Mouse (Mus musculus): ENCODE measurements around the gene Yaf2.

DNA sequence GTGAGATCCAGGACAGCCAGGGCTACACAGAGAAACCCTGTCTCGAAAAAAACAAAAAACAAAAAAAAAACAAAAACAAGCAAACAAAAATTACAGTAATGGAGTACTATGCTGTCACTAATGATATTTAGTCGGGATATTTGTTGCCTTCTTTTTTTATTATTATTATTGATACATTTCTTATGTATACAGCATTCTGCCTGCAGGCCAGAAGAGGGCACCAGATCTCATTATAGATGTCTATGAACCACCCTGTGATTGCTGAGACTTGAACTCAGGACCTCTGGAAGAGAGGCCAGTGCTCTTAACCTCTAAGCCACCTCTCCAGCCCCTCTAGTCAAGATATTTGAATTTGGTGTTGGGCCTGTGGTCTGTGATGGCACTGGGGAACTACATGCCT lies 35.1 kb upstream of the Yaf2 start:
- peak; percentile 7 to 45 (median 36); a peak in 3 of 6 replicates for TF ChIP-seq CTCF (IDR thresholded peaks at IDR 0.05 in 2 of 3, conservative IDR thresholded peaks at IDR 0.05 in 1 of 3; ENCODE audit: control insufficient read depth in 1 of 3, insufficient read depth in 1 of 3, low read depth in 2 of 3, low read length in 3 of 3, poor library complexity in 1 of 3, severe bottlenecking in 1 of 3)
- no peak for TF ChIP-seq GATA1 (IDR thresholded peaks at IDR 0.05; ENCODE audit: low read depth, low read length)
- no peak for TF ChIP-seq POLR2A (IDR thresholded peaks at IDR 0.05; ENCODE audit: control insufficient read depth in 1 of 2, insufficient read depth in 1 of 2, low read depth in 1 of 2, low read length in 2 of 2, poor library complexity in 1 of 2)
- TF ChIP-seq ZC3H11A (IDR thresholded peaks at IDR 0.05; ENCODE audit: low read depth, low read length), result no peak
- TF ChIP-seq TBP (IDR thresholded peaks at IDR 0.05; ENCODE audit: low read depth, low read length), result no peak

Measured in MEL (cell line).